Mouse (Mus musculus): ENCODE measurements at regions not wholly inside any gene's neighbourhood (a gene's known extent, or its start where the extent isn't known, plus 50 kb on each side); places are given as distances from the start of the nearest gene placed in this dataset.
"Not testable (repeated sequence)": the region's sequence is repeated elsewhere in the genome, so short reads cannot be mapped to it uniquely, and the experiment has no call there.

- DNase-seq (ENCODE audit: low spot score in 2 of 2): no peak
Measured at GRCm38 (mm10) chr2:135525779-135526178, 133.0 kb upstream of the Plcb4 start.

- DNase-seq (ENCODE audit: low spot score in 2 of 2): no peak
Measured at GRCm38 (mm10) chr2:135529619-135530018, 129.2 kb upstream of the Plcb4 start.

- no peak for DNase-seq (ENCODE audit: low spot score in 2 of 2)
Measured at GRCm38 (mm10) chr2:135536303-135536871, 122.4 kb upstream of the Plcb4 start.

- DNase-seq (ENCODE audit: low spot score in 2 of 2): no peak
Measured at GRCm38 (mm10) chr2:135538022-135538421, 120.8 kb upstream of the Plcb4 start.

- peak; percentile 13 to 43 for DNase-seq (ENCODE audit: low spot score in 2 of 2)
Measured at GRCm38 (mm10) chr2:135541058-135541457, 117.8 kb upstream of the Plcb4 start.

- DNase-seq (ENCODE audit: low spot score in 2 of 2): no peak
Measured at GRCm38 (mm10) chr2:135541930-135542329, 116.9 kb upstream of the Plcb4 start.

GRCm38 (mm10) chr2:135544882-135545281, 113.9 kb upstream of the Plcb4 start:
- no peak for DNase-seq (ENCODE audit: low spot score in 2 of 2)

GRCm38 (mm10) chr2:135547966-135548365, 110.8 kb upstream of the Plcb4 start:
- no peak for DNase-seq (ENCODE audit: low spot score in 2 of 2)

- DNase-seq (ENCODE audit: low spot score in 2 of 2): no peak
Measured at GRCm38 (mm10) chr2:135553031-135553430, 105.8 kb upstream of the Plcb4 start.

GRCm38 (mm10) chr2:135558026-135558425, 100.8 kb upstream of the Plcb4 start:
- DNase-seq (ENCODE audit: low spot score in 2 of 2): not testable (repeated sequence)

GRCm38 (mm10) chr2:135559328-135559727, 99.5 kb upstream of the Plcb4 start:
- no peak for DNase-seq (ENCODE audit: low spot score in 2 of 2)

GRCm38 (mm10) chr2:135559933-135560710, 98.7 kb upstream of the Plcb4 start:
- no peak for DNase-seq (ENCODE audit: low spot score in 2 of 2)

GRCm38 (mm10) chr2:135560856-135561255, 98.0 kb upstream of the Plcb4 start:
- DNase-seq (ENCODE audit: low spot score in 2 of 2): no peak

GRCm38 (mm10) chr2:135561716-135562115, 97.1 kb upstream of the Plcb4 start:
- no peak for DNase-seq (ENCODE audit: low spot score in 2 of 2)

GRCm38 (mm10) chr2:135562140-135562890, 96.5 kb upstream of the Plcb4 start:
- no peak for DNase-seq (ENCODE audit: low spot score in 2 of 2)

- no peak for DNase-seq (ENCODE audit: low spot score in 2 of 2)
Measured at GRCm38 (mm10) chr2:135564231-135564630, 94.6 kb upstream of the Plcb4 start.

GRCm38 (mm10) chr2:135568350-135568749, 90.5 kb upstream of the Plcb4 start:
- DNase-seq (ENCODE audit: low spot score in 2 of 2): no peak

- no peak for DNase-seq (ENCODE audit: low spot score in 2 of 2)
Measured at GRCm38 (mm10) chr2:135571599-135571998, 87.2 kb upstream of the Plcb4 start.

- no peak for DNase-seq (ENCODE audit: low spot score in 2 of 2)
Measured at GRCm38 (mm10) chr2:135577228-135577627, 81.6 kb upstream of the Plcb4 start.

- peak; percentile 4 to 41 for DNase-seq (ENCODE audit: low spot score in 2 of 2)
Measured at GRCm38 (mm10) chr2:135578135-135578534, 80.7 kb upstream of the Plcb4 start.

- no peak for DNase-seq (ENCODE audit: low spot score in 2 of 2)
Measured at GRCm38 (mm10) chr2:135579514-135579913, 79.3 kb upstream of the Plcb4 start.

- no peak for DNase-seq (ENCODE audit: low spot score in 2 of 2)
Measured at GRCm38 (mm10) chr2:135580051-135580450, 78.8 kb upstream of the Plcb4 start.

All from layer of hippocampus, postnatal 14 days (tissue).